Mouse (Mus musculus) heart, embryonic 12.5 days (tissue): Measurements from ENCODE around the gene Gm49383. TPM values are rescaled to one million over a fixed set of nuclear protein-coding genes. Genes with fewer than 3 reads are reported as not detected.
"Not testable (repeated sequence)": the region's sequence is repeated elsewhere in the genome, so short reads cannot be mapped to it uniquely, and the experiment has no call there.

ENCODE experiments used
- ATAC-seq: fragments of 200-750 bp; cut with Nextera tagmentation; 2 replicates; pipeline ENCODE4 v1.8.0; 2017; ENCODE audit warnings: moderate TSS enrichment, moderate library complexity; ENCODE audit not compliant: insufficient number of reproducible peaks, low FRiP score
- H3K27ac ChIP-seq: fragments of 300-500 bp; sonication (generic); 2 replicates; pipeline ENCODE4 v1.5.1; 2016; ENCODE audit warnings: mild to moderate bottlenecking, moderate library complexity; ENCODE audit not compliant: poor library complexity, severe bottlenecking
- H3K27me3 ChIP-seq: fragments of 300-500 bp; sonication (generic); replicated peaks from 2 replicates; pipeline ENCODE4 v1.6.1; 2016; ENCODE audit warnings: mild to moderate bottlenecking, moderate library complexity
- H3K36me3 ChIP-seq: fragments of 300-500 bp; sonication (generic); 2 replicates; pipeline ENCODE4 v1.6.1; 2016; ENCODE audit warnings: mild to moderate bottlenecking, moderate library complexity
- H3K4me1 ChIP-seq: fragments of 300-500 bp; sonication (generic); replicated peaks from 2 replicates; pipeline ENCODE4 v1.6.1; 2016; ENCODE audit warnings: mild to moderate bottlenecking
- H3K4me2 ChIP-seq: fragments of 300-500 bp; sonication (generic); 2 replicates; pipeline ENCODE4 v1.6.1; 2016; ENCODE audit warnings: mild to moderate bottlenecking, moderate library complexity
- H3K4me3 ChIP-seq: fragments of 300-500 bp; sonication (generic); 2 replicates; pipeline ENCODE4 v1.5.1; 2016; ENCODE audit warnings: mild to moderate bottlenecking
- H3K9ac ChIP-seq: fragments of 300-500 bp; sonication (generic); 2 replicates; pipeline ENCODE4 v1.6.1; 2016; ENCODE audit warnings: mild to moderate bottlenecking, moderate library complexity
- H3K9me3 ChIP-seq: fragments of 300-500 bp; sonication (generic); replicated peaks from 2 replicates; pipeline ENCODE4 v1.6.1; 2016; ENCODE audit warnings: mild to moderate bottlenecking, moderate library complexity
- WGBS: fragments of 180-500 bp; shearing (Covaris S2); methylation state at CpG from one replicate; pipeline ENCODE4 v1.1.7; 2016; 5-methylcytosine and 5-hydroxymethylcytosine counted together
- polyA plus RNA-seq: library from polyadenylated mRNA; unstranded; fragments of >200 nt; fragmentation: Nextera tagmentation; extraction: Ambion mirVana; gene quantifications from 2 replicates; pipeline ENCODE4 v1.2.1, GENCODE M21; 2016

Gene Gm49383
- polyA plus RNA-seq, 1 experiment from 2014 or later, result 19.4 TPM

GRCm38 (mm10) chr12:69181800-69182199, 15.1 kb downstream of the Gm49383 start:
- Histone ChIP-seq H3K4me3 (no peak overlapping the region), H3K4me1 (peaks cover 15% of the 10 kb centered on the region), H3K9ac (no peak overlapping the region), H3K4me2 (no peak overlapping the region), H3K27ac (no peak overlapping the region), H3K36me3 (peaks cover 31% of the 10 kb centered on the region), H3K9me3 (no peaks in the 10 kb centered on the region), H3K27me3 (no peaks in the 10 kb centered on the region)
- 86% methylated on average over 4 of the region's 4 CpGs for WGBS
- no peak for ATAC-seq

- Histone ChIP-seq H3K4me2 (no peak overlapping the region), H3K9ac (no peak overlapping the region), H3K36me3 (peaks cover 47% of the 10 kb centered on the region), H3K27ac (no peak overlapping the region), H3K4me3 (no peak overlapping the region), H3K4me1 (peaks cover 3% of the 10 kb centered on the region; the same call in 1 of the 2 replicates), H3K27me3 (no peaks in the 10 kb centered on the region), H3K9me3 (no peaks in the 10 kb centered on the region)
- ATAC-seq, result no peak
- 46% methylated on average over 5 of the region's 12 CpGs for WGBS
Observed at GRCm38 (mm10) chr12:69179371-69179770, 17.5 kb downstream of the Gm49383 start.

- H3K27me3 ChIP-seq, result no peaks in the 10 kb centered on the region
- no peak overlapping the region for H3K4me3 ChIP-seq
- no peak overlapping the region for H3K9ac ChIP-seq
- H3K4me2 ChIP-seq, result no peak overlapping the region
- no peak for ATAC-seq
- H3K36me3 ChIP-seq, result peaks cover 59% of the 10 kb centered on the region
- H3K4me1 ChIP-seq, result no peaks in the 10 kb centered on the region; the same call in 1 of the 2 replicates
- H3K9me3 ChIP-seq, result no peaks in the 10 kb centered on the region
- no peak overlapping the region for H3K27ac ChIP-seq
- WGBS, result 87% methylated on average over 3 of the region's 3 CpGs
Observed at GRCm38 (mm10) chr12:69177526-69177925, 19.4 kb downstream of the Gm49383 start.

- no peak for ATAC-seq
- Histone ChIP-seq H3K27ac (no peak overlapping the region), H3K4me1 (no peaks in the 10 kb centered on the region), H3K9me3 (no peaks in the 10 kb centered on the region), H3K9ac (no peak overlapping the region), H3K4me2 (no peak overlapping the region), H3K4me3 (no peak overlapping the region), H3K36me3 (peaks cover 56% of the 10 kb centered on the region), H3K27me3 (no peaks in the 10 kb centered on the region)
- 83% methylated on average over 3 of the region's 3 CpGs for WGBS
Observed at GRCm38 (mm10) chr12:69175975-69176374, 20.9 kb downstream of the Gm49383 start.

- no peaks in the 10 kb centered on the region for H3K9me3 ChIP-seq
- WGBS, result 96% methylated on average over 2 of the region's 2 CpGs
Observed at GRCm38 (mm10) chr12:69171307-69171706, 25.6 kb downstream of the Gm49383 start.

GRCm38 (mm10) chr12:69168461-69169106, 28.3 kb downstream of the Gm49383 start, which contains the start of gene Lrr1:
TSS of gene Lrr1 (plus strand) at chr12:69168814.
- Histone ChIP-seq H3K9me3 (no peaks in the 10 kb centered on the region), H3K27ac (peak within 1 kb of the TSS; percentile 53), H3K4me1 (peaks cover 10% of the 10 kb centered on the region), H3K9ac (peak within 1 kb of the TSS; percentile 84), H3K4me2 (peak within 1 kb of the TSS; percentile 93), H3K27me3 (no peaks in the 10 kb centered on the region), H3K36me3 (peaks cover 15% of the 10 kb centered on the region), H3K4me3 (peak within 1 kb of the TSS; percentile 93)
- peak; percentile 91 for ATAC-seq
- WGBS, result 0% methylated on average over 40 of the region's 40 CpGs

More at GRCm38 (mm10) chr12:69171307-69171706, 25.6 kb downstream of the Gm49383 start:
- Histone ChIP-seq H3K36me3 (peaks cover 33% of the 10 kb centered on the region), H3K4me3 (no peak overlapping the region), H3K27me3 (no peaks in the 10 kb centered on the region), H3K27ac (no peak overlapping the region), H3K4me1 (peaks cover 10% of the 10 kb centered on the region), H3K9ac (no peak overlapping the region), H3K4me2 (no peak overlapping the region)
- ATAC-seq, result no peak

GRCm38 (mm10) chr12:69167656-69168460, 29.0 kb downstream of the Gm49383 start:
- no peaks in the 10 kb centered on the region for H3K9me3 ChIP-seq
- H3K4me1 ChIP-seq, result peaks cover 10% of the 10 kb centered on the region
- peak overlapping the region; percentile 53 for H3K27ac ChIP-seq
- ATAC-seq, result peak; percentile 48; the same call in 1 of the 2 replicates
- H3K9ac ChIP-seq, result peak overlapping the region; percentile 84
- no peaks in the 10 kb centered on the region for H3K27me3 ChIP-seq
- peak overlapping the region; percentile 93 for H3K4me3 ChIP-seq
- peak overlapping the region; percentile 93 for H3K4me2 ChIP-seq
- peaks cover 8% of the 10 kb centered on the region for H3K36me3 ChIP-seq
- WGBS, result 7% methylated on average over 18 of the region's 18 CpGs

GRCm38 (mm10) chr12:69166861-69167581, 29.9 kb downstream of the Gm49383 start:
- not testable (repeated sequence) for H3K27ac ChIP-seq, H3K9ac ChIP-seq, H3K4me1 ChIP-seq, H3K36me3 ChIP-seq, H3K4me2 ChIP-seq, H3K27me3 ChIP-seq, H3K9me3 ChIP-seq, ATAC-seq, H3K4me3 ChIP-seq
- WGBS, result 66% methylated on average over 8 of the region's 8 CpGs

GRCm38 (mm10) chr12:69164904-69165303, 32.0 kb downstream of the Gm49383 start:
- 45% methylated on average over 3 of the region's 3 CpGs for WGBS
- Histone ChIP-seq H3K4me3 (no peak overlapping the region), H3K9me3 (no peaks in the 10 kb centered on the region), H3K4me1 (peaks cover 9% of the 10 kb centered on the region), H3K36me3 (no peaks in the 10 kb centered on the region), H3K4me2 (no peak overlapping the region), H3K9ac (no peak overlapping the region), H3K27ac (no peak overlapping the region), H3K27me3 (no peaks in the 10 kb centered on the region)
- ATAC-seq, result no peak

- not testable (repeated sequence) for H3K9ac ChIP-seq, H3K4me3 ChIP-seq, H3K36me3 ChIP-seq, H3K27ac ChIP-seq, H3K4me1 ChIP-seq, H3K4me2 ChIP-seq, H3K9me3 ChIP-seq, H3K27me3 ChIP-seq, ATAC-seq
- 84% methylated on average over 4 of the region's 4 CpGs for WGBS
Observed at GRCm38 (mm10) chr12:69163586-69163985, 33.3 kb downstream of the Gm49383 start.

- ATAC-seq, H3K27ac ChIP-seq, H3K4me3 ChIP-seq, H3K9me3 ChIP-seq, H3K9ac ChIP-seq, H3K27me3 ChIP-seq, H3K4me2 ChIP-seq: not testable (repeated sequence)
- WGBS, result 72% methylated on average over 2 of the region's 2 CpGs
- peaks cover 10% of the 10 kb centered on the region for H3K4me1 ChIP-seq
- H3K36me3 ChIP-seq, result peaks cover 21% of the 10 kb centered on the region
Observed at GRCm38 (mm10) chr12:69160677-69161076, 36.2 kb downstream of the Gm49383 start.
